Mouse (Mus musculus) embryo, embryonic 11 days (tissue): Measurements from ENCODE around the gene Uvrag.

Source experiments
- DNase-seq: peaks from one replicate; pipeline ENCODE4 v3.0.0-alpha.2; 2015

Gene Uvrag

DNA sequence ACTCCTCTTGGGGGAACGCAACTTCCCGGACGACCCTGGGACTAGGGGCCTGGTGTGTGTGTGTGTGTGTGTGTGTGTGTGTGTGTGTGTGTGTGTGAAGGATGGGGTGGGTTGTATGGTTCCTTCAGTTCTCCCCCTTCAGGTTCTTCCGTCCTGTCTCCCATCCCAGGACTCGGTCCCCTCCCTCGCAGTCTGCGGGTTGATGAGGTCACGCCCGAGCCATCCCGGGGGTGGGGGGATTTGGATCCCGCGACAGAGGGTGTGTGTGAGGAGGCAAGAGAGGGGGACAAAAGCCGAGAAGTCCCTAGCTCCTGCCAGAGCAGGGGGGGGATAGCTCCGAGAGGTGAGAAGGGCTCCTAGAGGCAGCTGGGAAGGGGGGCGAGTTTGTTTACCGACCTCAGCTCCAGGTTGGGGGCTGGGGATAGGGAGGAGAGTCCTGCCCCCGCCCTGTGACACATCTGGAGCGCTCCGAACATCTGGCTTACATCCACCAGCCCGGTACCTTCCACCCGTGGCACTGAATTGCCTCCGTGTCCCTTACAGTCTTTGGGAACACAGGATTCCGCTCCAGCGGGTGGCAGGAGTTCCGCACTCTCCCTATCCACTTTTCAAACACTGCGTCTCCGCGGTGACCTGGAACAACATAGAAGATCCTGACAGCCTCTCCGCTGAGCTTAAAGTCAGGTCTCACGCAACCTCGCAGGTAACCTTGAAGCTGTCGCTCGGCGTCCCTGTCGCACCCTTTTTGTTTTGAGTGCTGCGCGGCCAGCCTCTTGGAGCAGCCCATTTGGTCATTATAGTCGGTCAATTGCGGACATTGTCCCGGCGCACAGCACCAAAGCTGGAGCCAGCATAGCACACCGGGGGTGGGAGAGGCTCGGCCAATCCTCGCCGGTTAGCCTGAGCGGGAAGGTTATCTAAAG is 305.2 kb downstream of the Uvrag start:
- no peak for DNase-seq
